ENCODE assay signal across 11 mouse cellular contexts in the genomic region with DNA sequence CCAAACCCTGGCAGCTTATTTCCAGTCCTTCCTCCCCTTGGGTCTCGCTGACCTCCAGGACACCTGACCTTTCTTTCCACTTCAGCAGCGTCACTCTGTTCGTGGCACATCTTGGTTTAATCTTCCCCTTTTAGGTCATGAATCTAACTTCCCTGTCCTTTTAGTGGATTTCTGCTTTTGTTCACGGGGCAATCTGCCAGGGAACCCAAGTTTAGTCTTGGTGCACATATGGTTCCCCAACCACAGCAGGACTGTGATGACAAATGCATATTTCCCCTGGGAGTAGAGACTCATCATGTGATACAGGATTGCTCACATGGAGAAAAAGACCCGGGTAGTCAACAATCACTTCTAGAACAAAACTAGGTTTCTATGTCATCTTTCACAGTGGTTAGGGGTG.
DNase-seq lines count a peak whose midpoint lies in the region; ATAC-seq and TF ChIP-seq lines count a peak whose summit lies in the region.
"Had no signal": no experiment of that assay in that cellular context is flagged by ENCODE, and none has a peak within 500 bp of the region (broad histone marks: within the 10 kb centered on the region; RNA-seq: fewer than 3 reads in every experiment).

No protein-coding gene starts in this region.

- no peaks in the 10 kb centered on the region for H3K9me3 ChIP-seq in hindbrain, postnatal 0 days (ENCODE audit: low read length)
- no peaks in the 10 kb centered on the region for H3K9me3 ChIP-seq in hindbrain, embryonic 14.5 days (ENCODE audit: control insufficient read depth, low read length)
- H3K9me3 ChIP-seq: forebrain, embryonic 10.5 days; limb, embryonic 12.5 days had no signal

- no peak for ATAC-seq in hindbrain, postnatal 0 days
- no peak for ATAC-seq in hindbrain, embryonic 14.5 days (ENCODE audit: low FRiP score)
- ATAC-seq in inflammation-experienced regulatory T-cells, adult 6 months: no peak

- no peak overlapping the region for H3K4me3 ChIP-seq in hindbrain, postnatal 0 days (ENCODE audit: low read length)
- no peak overlapping the region for H3K4me3 ChIP-seq in hindbrain, embryonic 14.5 days (replicated peaks; ENCODE audit: low read length)
- no peak overlapping the region for H3K4me3 ChIP-seq in macrophage (ENCODE audit: inconsistent target)
- H3K4me3 ChIP-seq: forebrain, embryonic 10.5 days; limb, embryonic 12.5 days had no signal

- H3K27ac ChIP-seq in hindbrain, postnatal 0 days: no peak overlapping the region
- no peak overlapping the region for H3K27ac ChIP-seq in hindbrain, embryonic 14.5 days
- H3K27ac ChIP-seq in macrophage: peak overlapping the region; percentile 84
- H3K27ac ChIP-seq: forebrain, embryonic 10.5 days; limb, embryonic 12.5 days; stomach, postnatal 0 days had no signal

- H3K79me2 ChIP-seq in macrophage (ENCODE audit: inconsistent target): no peaks in the 10 kb centered on the region

- H3K4me1 ChIP-seq in hindbrain, postnatal 0 days (ENCODE audit: insufficient read depth, low read length): no peaks in the 10 kb centered on the region
- H3K4me1 ChIP-seq in hindbrain, embryonic 14.5 days (replicated peaks; ENCODE audit: control insufficient read depth, insufficient read depth, low read length): no peaks in the 10 kb centered on the region
- H3K4me1 ChIP-seq: forebrain, embryonic 10.5 days had no signal

- peak; percentile 12 for DNase-seq in hindbrain, postnatal 0 days (ENCODE audit: low spot score)
- DNase-seq in hindbrain, embryonic 14.5 days (ENCODE audit: low spot score): no peak
- DNase-seq in adipocyte (ENCODE audit: low spot score): peak; percentile 23
- DNase-seq in heart, postnatal 4 days: peak; percentile 25
- DNase-seq in cerebellum, adult 9-11 months: no peak
- DNase-seq in urinary bladder, adult 2 months (ENCODE audit: low spot score): no peak

- no peak overlapping the region for H3K4me2 ChIP-seq in hindbrain, postnatal 0 days (ENCODE audit: low read depth, low read length)
- no peak overlapping the region for H3K4me2 ChIP-seq in hindbrain, embryonic 14.5 days (replicated peaks)
- H3K4me2 ChIP-seq: limb, embryonic 12.5 days had no signal

- H3K9ac ChIP-seq in hindbrain, postnatal 0 days (replicated peaks; ENCODE audit: low read length): no peak overlapping the region
- no peak overlapping the region for H3K9ac ChIP-seq in hindbrain, embryonic 14.5 days
- H3K9ac ChIP-seq: limb, embryonic 12.5 days had no signal

- 76% methylated on average over 5 of the region's 5 CpGs for WGBS in hindbrain, postnatal 0 days
- WGBS in hindbrain, embryonic 14.5 days: 81% methylated on average over 5 of the region's 5 CpGs
- 3% methylated on average over 5 of the region's 5 CpGs for WGBS in macrophage (ENCODE audit: missing documents)

- no peaks in the 10 kb centered on the region for H3K27me3 ChIP-seq in hindbrain, postnatal 0 days (ENCODE audit: insufficient read depth, low read length)
- H3K27me3 ChIP-seq in hindbrain, embryonic 14.5 days (ENCODE audit: control insufficient read depth, insufficient read depth, low read length): no peaks in the 10 kb centered on the region
- H3K27me3 ChIP-seq: limb, embryonic 12.5 days had no signal

- TF ChIP-seq CTCF in hindbrain, postnatal 0 days (IDR thresholded peaks at IDR 0.05; ENCODE audit: low read depth): no peak

- H3K36me3 ChIP-seq in hindbrain, postnatal 0 days (ENCODE audit: insufficient read depth, low read length): no peaks in the 10 kb centered on the region
- H3K36me3 ChIP-seq in hindbrain, embryonic 14.5 days (replicated peaks; ENCODE audit: control insufficient read depth, insufficient read depth): no peaks in the 10 kb centered on the region
- H3K36me3 ChIP-seq in macrophage (ENCODE audit: inconsistent target): no peaks in the 10 kb centered on the region
- H3K36me3 ChIP-seq: forebrain, embryonic 10.5 days; limb, embryonic 12.5 days had no signal

Comparison
In these comparisons a context has a peak if more than half of its experiments do, and no peak if none do; other contexts are left out.
1. DNase-seq: peak in hindbrain, postnatal 0 days (single experiment), adipocyte (single experiment) and heart, postnatal 4 days (single experiment); none in hindbrain, embryonic 14.5 days (single experiment), cerebellum, adult 9-11 months (single experiment) and urinary bladder, adult 2 months (single experiment).